Mouse (Mus musculus): ENCODE data around the gene Nudt17.
"Not testable (repeated sequence)": the region's sequence is repeated elsewhere in the genome, so short reads cannot be mapped to it uniquely, and the experiment has no call there.

The Nudt17 gene

GRCm38 (mm10) chr3:96704778-96705177, 3.6 kb downstream of the Nudt17 start:
- DNase-seq (ENCODE audit: low read depth, low spot score) = peak; percentile 62

GRCm38 (mm10) chr3:96701003-96701402, 7.4 kb downstream of the Nudt17 start:
- DNase-seq (ENCODE audit: low read depth, low spot score) = no peak

- peak; percentile 60 for DNase-seq (ENCODE audit: low read depth, low spot score)
Measured at GRCm38 (mm10) chr3:96700376-96700775, 8.0 kb downstream of the Nudt17 start.

- DNase-seq (ENCODE audit: low read depth, low spot score) = no peak
Measured at GRCm38 (mm10) chr3:96698993-96699690, 9.2 kb downstream of the Nudt17 start.

- peak; percentile 80 for DNase-seq (ENCODE audit: low read depth, low spot score)
Measured at GRCm38 (mm10) chr3:96696766-96697732, 11.3 kb downstream of the Nudt17 start.

- DNase-seq (ENCODE audit: low read depth, low spot score) = peak; percentile 65
Measured at GRCm38 (mm10) chr3:96696198-96696765, 12.1 kb downstream of the Nudt17 start, which contains the start of gene Pias3. Gene Pias3, plus strand, starts transcription at chr3:96696384.

- no peak for DNase-seq (ENCODE audit: low read depth, low spot score)
Measured at GRCm38 (mm10) chr3:96693579-96693978, 14.8 kb downstream of the Nudt17 start.

GRCm38 (mm10) chr3:96692506-96692905, 15.9 kb downstream of the Nudt17 start:
- DNase-seq (ENCODE audit: low read depth, low spot score) = no peak

- DNase-seq (ENCODE audit: low read depth, low spot score) = peak; percentile 51
Measured at GRCm38 (mm10) chr3:96690298-96690697, 18.1 kb downstream of the Nudt17 start.

GRCm38 (mm10) chr3:96688854-96689253, 19.5 kb downstream of the Nudt17 start:
- DNase-seq (ENCODE audit: low read depth, low spot score) = no peak

- not testable (repeated sequence) for DNase-seq (ENCODE audit: low read depth, low spot score)
Measured at GRCm38 (mm10) chr3:96686057-96686456, 22.3 kb downstream of the Nudt17 start.

- DNase-seq (ENCODE audit: low read depth, low spot score) = no peak
Measured at GRCm38 (mm10) chr3:96684822-96685156, 23.6 kb downstream of the Nudt17 start.

- no peak for DNase-seq (ENCODE audit: low read depth, low spot score)
Measured at GRCm38 (mm10) chr3:96684151-96684821, 24.1 kb downstream of the Nudt17 start.

- DNase-seq (ENCODE audit: low read depth, low spot score) = no peak
Measured at GRCm38 (mm10) chr3:96683496-96683895, 24.9 kb downstream of the Nudt17 start.

- DNase-seq (ENCODE audit: low read depth, low spot score) = no peak
Measured at GRCm38 (mm10) chr3:96680269-96680956, 27.9 kb downstream of the Nudt17 start.

- DNase-seq (ENCODE audit: low read depth, low spot score) = no peak
Measured at GRCm38 (mm10) chr3:96679159-96679674, 29.1 kb downstream of the Nudt17 start.

GRCm38 (mm10) chr3:96678456-96678855, 29.9 kb downstream of the Nudt17 start:
- no peak for DNase-seq (ENCODE audit: low read depth, low spot score)

GRCm38 (mm10) chr3:96675690-96676089, 32.7 kb downstream of the Nudt17 start:
- DNase-seq (ENCODE audit: low read depth, low spot score) = no peak

- peak; percentile 58 for DNase-seq (ENCODE audit: low read depth, low spot score)
Measured at GRCm38 (mm10) chr3:96675171-96675570, 33.2 kb downstream of the Nudt17 start.

GRCm38 (mm10) chr3:96674442-96674841, 33.9 kb downstream of the Nudt17 start:
- DNase-seq (ENCODE audit: low read depth, low spot score) = no peak

GRCm38 (mm10) chr3:96673514-96673913, 34.8 kb downstream of the Nudt17 start:
- DNase-seq (ENCODE audit: low read depth, low spot score) = no peak

Data from CD4-positive, CD25-positive, alpha-beta regulatory T cell, adult 2 months (primary cell).